Mouse (Mus musculus): ENCODE results near the gene Tas2r125. TPM values are rescaled to one million over a fixed set of nuclear protein-coding genes. Genes with fewer than 3 reads are reported as not detected.

The Tas2r125 gene
- not detected for polyA plus RNA-seq (2017; shearing (Covaris generic))

DNA sequence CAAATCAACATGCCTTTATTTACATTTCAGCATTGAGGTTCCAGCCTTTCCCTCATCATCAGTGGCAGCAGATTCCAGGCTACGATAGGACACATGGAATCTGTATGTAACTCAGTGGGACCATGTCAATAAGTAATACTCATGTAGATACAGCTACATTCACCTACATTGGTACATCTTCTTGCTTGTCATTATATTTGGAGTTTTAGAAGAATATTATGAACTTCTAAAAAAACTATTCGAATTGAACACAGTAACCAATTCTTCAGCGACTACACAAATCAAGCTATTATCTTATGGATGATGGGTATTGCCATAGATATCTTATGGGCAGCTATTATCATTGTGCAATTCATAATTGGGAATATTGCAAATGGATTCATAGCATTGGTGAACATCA, at the start of gene Tas2r125:
TSS of gene Tas2r125 (plus strand) at position 301 of the 400 bp plus-strand sequence.

DNA sequence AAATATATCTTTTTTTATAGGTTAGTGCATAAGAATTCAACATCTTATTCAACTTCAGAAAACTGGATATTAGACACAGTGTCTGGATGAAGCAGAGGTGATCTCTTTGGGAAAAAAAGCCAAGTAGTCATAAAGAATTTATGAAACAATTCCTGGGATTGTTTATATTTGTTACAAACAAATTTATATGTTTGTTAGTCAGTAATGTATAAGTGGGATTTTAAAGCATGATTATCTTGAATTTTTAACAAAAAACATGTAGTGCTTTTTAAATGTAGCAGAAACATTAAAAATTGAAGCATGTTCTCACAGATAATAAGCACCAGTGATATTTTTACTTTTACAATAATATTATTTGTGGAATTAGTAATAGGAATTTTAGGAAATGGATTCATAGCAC, 41.7 kb upstream of the Tas2r125 start, which contains the start of gene Tas2r110:
TSS of gene Tas2r110 (plus strand) at position 301 of the 400 bp plus-strand sequence.

DNA sequence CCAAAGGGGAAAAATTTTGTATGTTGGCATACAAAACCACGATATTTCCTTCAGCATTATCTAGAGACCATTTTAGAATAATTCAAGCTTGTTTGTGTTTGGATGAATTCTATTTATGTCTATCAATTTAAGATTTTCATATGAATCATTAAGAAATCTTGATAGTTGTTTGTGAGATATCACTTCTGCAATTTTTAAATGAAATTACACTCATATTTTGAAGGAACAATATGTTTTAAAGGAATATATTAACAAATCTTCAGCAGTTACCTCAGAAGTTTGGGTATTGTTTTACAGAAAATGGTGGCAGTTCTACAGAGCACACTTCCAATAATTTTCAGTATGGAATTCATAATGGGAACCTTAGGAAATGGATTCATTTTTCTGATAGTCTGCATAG, 16.7 kb upstream of the Tas2r125 start, which contains the start of gene Tas2r113:
TSS of gene Tas2r113 (plus strand) at position 301 of the 400 bp plus-strand sequence.

DNA sequence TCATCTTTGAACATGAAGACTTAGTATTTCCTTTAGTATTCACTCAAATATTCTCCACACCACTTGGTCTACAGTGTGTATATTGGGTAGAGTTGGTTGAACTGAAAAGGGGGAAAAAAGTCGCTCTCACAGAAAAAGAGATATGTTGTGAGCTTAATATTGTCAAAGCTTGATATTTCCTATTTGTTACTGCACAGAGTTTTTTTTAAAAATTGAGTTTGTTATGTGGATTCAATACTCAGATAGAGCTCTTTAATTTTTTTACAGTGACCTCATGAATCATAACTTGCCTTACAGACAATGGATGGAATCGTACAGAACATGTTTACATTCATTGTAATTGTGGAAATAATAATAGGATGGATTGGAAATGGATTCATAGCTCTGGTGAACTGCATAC, 41.4 kb downstream of the Tas2r125 start, which contains the start of gene Tas2r129:
TSS of gene Tas2r129 (plus strand) at position 301 of the 400 bp plus-strand sequence.

GRCm38 (mm10) chr6:132957819-132958218, 48.4 kb downstream of the Tas2r125 start, which contains the start of gene Tas2r131:
TSS of gene Tas2r131 (minus strand) at chr6:132957919.

Other genes starting within 250 kb of the Tas2r125 start
- not detected for gene Tas2r121, start 208.6 kb upstream of the Tas2r125 start, polyA plus RNA-seq (2017; shearing (Covaris generic))
- gene Tas2r122, start 197.7 kb upstream of the Tas2r125 start, polyA plus RNA-seq (2017; shearing (Covaris generic)): not detected
- gene Tas2r115, start 171.6 kb upstream of the Tas2r125 start, polyA plus RNA-seq (2017; shearing (Covaris generic)): not detected
- not detected for gene Tas2r124, start 154.9 kb upstream of the Tas2r125 start, polyA plus RNA-seq (2017; shearing (Covaris generic))
- gene Tas2r102, start 147.5 kb upstream of the Tas2r125 start, polyA plus RNA-seq (2017; shearing (Covaris generic)): not detected
- not detected for gene Tas2r136, start 131.5 kb upstream of the Tas2r125 start, polyA plus RNA-seq (2017; shearing (Covaris generic))
- gene Tas2r117, start 106.8 kb upstream of the Tas2r125 start, polyA plus RNA-seq (2017; shearing (Covaris generic)): not detected
- gene Tas2r123, start 62.5 kb upstream of the Tas2r125 start, polyA plus RNA-seq (2017; shearing (Covaris generic)): not detected
- not detected for gene Tas2r116, start 54.2 kb upstream of the Tas2r125 start, polyA plus RNA-seq (2017; shearing (Covaris generic))
- not detected for gene Tas2r110, start 41.6 kb upstream of the Tas2r125 start, polyA plus RNA-seq (2017; shearing (Covaris generic))
- gene Tas2r113, start 16.6 kb upstream of the Tas2r125 start, polyA plus RNA-seq (2017; shearing (Covaris generic)): not detected
- gene Tas2r129, start 41.5 kb downstream of the Tas2r125 start, polyA plus RNA-seq (2017; shearing (Covaris generic)): under 1 TPM in 1 of 2 experiments, not detected in 1; 0.31 TPM
- not detected for gene Tas2r131, start 48.3 kb downstream of the Tas2r125 start, polyA plus RNA-seq (2017; shearing (Covaris generic))
- not detected for gene Tas2r109, start 71.3 kb downstream of the Tas2r125 start, polyA plus RNA-seq (2017; shearing (Covaris generic))
- not detected for gene Tas2r103, start 127.5 kb downstream of the Tas2r125 start, polyA plus RNA-seq (2017; shearing (Covaris generic))
- not detected for gene Tas2r140, start 146.2 kb downstream of the Tas2r125 start, polyA plus RNA-seq (2017; shearing (Covaris generic))
- gene Smim10l1, start 195.3 kb downstream of the Tas2r125 start, polyA plus RNA-seq (2017; shearing (Covaris generic)): 10 to 100 TPM; 13.1 to 14.9 TPM

All from activated CD4-positive, CD25-positive, alpha-beta regulatory T cell (primary cell).